Mouse (Mus musculus): Measurements from ENCODE around the gene Rc3h2.

DNA sequence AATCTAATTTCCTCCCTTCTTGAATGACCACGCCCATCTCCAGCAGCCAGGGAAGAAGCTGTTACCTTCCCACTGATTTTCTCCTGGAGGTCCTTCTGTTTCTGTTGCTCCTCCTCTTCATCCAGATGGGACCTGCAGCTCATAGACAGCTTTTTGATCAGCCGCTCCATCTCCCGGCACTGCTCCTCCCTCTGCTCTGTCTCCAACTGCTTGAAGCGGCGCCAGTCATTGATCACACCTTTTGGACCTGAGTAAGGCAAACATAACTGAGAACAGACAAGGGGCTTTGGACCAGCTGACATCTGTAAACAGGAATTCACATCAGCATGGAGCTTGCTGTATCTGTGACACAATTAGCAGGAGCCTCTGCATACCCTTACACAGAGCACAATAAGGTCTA lies 67.1 kb downstream of the Rc3h2 start:
- TF ChIP-seq CTCF (IDR thresholded peaks at IDR 0.05; ENCODE audit: low read depth, low read length) (no peak), POLR2A (IDR thresholded peaks at IDR 0.05; ENCODE audit: extremely low read depth, insufficient read depth, low read length) (no peak)
